ENCODE assay signal across 8 mouse cellular contexts in genomic region chr1:60179932-60180783, GRCm38 (mm10). TPM values are rescaled to one million over a fixed set of nuclear protein-coding genes. Genes with fewer than 3 reads are reported as not detected.
DNase-seq lines count a peak whose midpoint lies in the region; ATAC-seq and TF ChIP-seq lines count a peak whose summit lies in the region.

Nbeal1 (plus strand) TSS chr1:60180599.

- H3K36me3 ChIP-seq in MEL (ENCODE audit: control insufficient read depth in 1 of 2, insufficient read depth in 2 of 2, low read length in 2 of 2), result peaks cover 0 to 14% of the 10 kb centered on the region in 2 experiments; a peak in 2 of 4 replicates
- no peaks in the 10 kb centered on the region for H3K36me3 ChIP-seq in forebrain, postnatal 0 days (ENCODE audit: insufficient read depth)
- no peaks in the 10 kb centered on the region for H3K36me3 ChIP-seq in lung, embryonic 15.5 days

- no peaks in the 10 kb centered on the region for H3K27me3 ChIP-seq in MEL (ENCODE audit: control insufficient read depth in 1 of 2, insufficient read depth in 2 of 2, low read length in 2 of 2)
- no peaks in the 10 kb centered on the region for H3K27me3 ChIP-seq in cerebellum, adult 2 months (ENCODE audit: control insufficient read depth, insufficient read depth, low read length)
- no peaks in the 10 kb centered on the region for H3K27me3 ChIP-seq in forebrain, postnatal 0 days (ENCODE audit: insufficient read depth, low read length)
- H3K27me3 ChIP-seq in lung, embryonic 15.5 days, result no peaks in the 10 kb centered on the region

- peak within 1 kb of the TSS; percentile 66 for H3K27ac ChIP-seq in MEL (ENCODE audit: control insufficient read depth, low read depth, low read length)
- peak within 1 kb of the TSS; percentile 47 for H3K27ac ChIP-seq in cerebellum, adult 2 months (ENCODE audit: insufficient read depth, low read length)
- H3K27ac ChIP-seq in forebrain, postnatal 0 days (ENCODE audit: low read depth, low read length), result peak within 1 kb of the TSS; percentile 86
- peak within 1 kb of the TSS; percentile 98 for H3K27ac ChIP-seq in lung, embryonic 15.5 days

- peaks cover 8% of the 10 kb centered on the region for H3K79me2 ChIP-seq in MEL (ENCODE audit: control insufficient read depth, insufficient read depth, low read length, poor library complexity)

- no peaks in the 10 kb centered on the region for H3K9me3 ChIP-seq in MEL (replicated peaks; ENCODE audit: insufficient read depth, low read length)
- H3K9me3 ChIP-seq in forebrain, postnatal 0 days (ENCODE audit: low read length), result no peaks in the 10 kb centered on the region
- no peaks in the 10 kb centered on the region for H3K9me3 ChIP-seq in lung, embryonic 15.5 days

- ATAC-seq in forebrain, postnatal 0 days, result peak; percentile 98
- peak; percentile 99 for ATAC-seq in lung, embryonic 15.5 days (ENCODE audit: borderline replicate concordance, extremely low read depth, low FRiP score, low TSS enrichment)

- H3K4me2 ChIP-seq in forebrain, postnatal 0 days (ENCODE audit: low read depth), result peak within 1 kb of the TSS; percentile 53
- peak within 1 kb of the TSS; percentile 59 for H3K4me2 ChIP-seq in lung, embryonic 15.5 days

- under 1% methylated on average over 73 of the region's 74 CpGs for WGBS in cerebellum, adult 2 months
- 1% methylated on average over 59 of the region's 74 CpGs for WGBS in forebrain, postnatal 0 days
- under 1% methylated on average over 63 of the region's 74 CpGs for WGBS in lung, embryonic 15.5 days

- H3K9ac ChIP-seq in MEL (ENCODE audit: control insufficient read depth, low read depth, low read length, poor library complexity, severe bottlenecking), result peak within 1 kb of the TSS; percentile 94
- peak within 1 kb of the TSS; percentile 78 for H3K9ac ChIP-seq in forebrain, postnatal 0 days
- H3K9ac ChIP-seq in lung, embryonic 15.5 days, result peak within 1 kb of the TSS; percentile 84

- peak; percentile 97 for DNase-seq in MEL (ENCODE audit: low read depth, low spot score)
- peak; percentile 99 for DNase-seq in cerebellum, adult 2 months
- DNase-seq in forebrain, postnatal 0 days, result peak; percentile 97
- DNase-seq in heart, postnatal 4 days, result peak; percentile 100
- peak; percentile 97 for DNase-seq in layer of hippocampus, adult 8-10 months (ENCODE audit: low spot score in 2 of 2)
- peak; percentile 99 for DNase-seq in ovary, adult 18-20 months (ENCODE audit: low spot score)
- peak; percentile 93 for DNase-seq in thymus, postnatal 0 days (ENCODE audit: low spot score)

- no peak for TF ChIP-seq CTCF in MEL (IDR thresholded peaks at IDR 0.05 in 2 of 3, conservative IDR thresholded peaks at IDR 0.05 in 1 of 3; ENCODE audit: control insufficient read depth in 1 of 3, insufficient read depth in 1 of 3, low read depth in 2 of 3, low read length in 3 of 3, poor library complexity in 1 of 3, severe bottlenecking in 1 of 3)
- 0 out of 2 replicates have a peak, but pooled peaks have one; percentile 0 for TF ChIP-seq CTCF in cerebellum, adult 2 months (IDR thresholded peaks at IDR 0.05; ENCODE audit: borderline replicate concordance, insufficient read depth, low read depth, low read length)
- TF ChIP-seq CTCF in forebrain, postnatal 0 days (IDR thresholded peaks at IDR 0.05; ENCODE audit: low read depth), result peak; percentile 50

- H3K4me1 ChIP-seq in MEL (ENCODE audit: control insufficient read depth in 1 of 2, insufficient read depth in 2 of 2, low read length in 2 of 2), result peaks cover 0 to 5% of the 10 kb centered on the region in 2 experiments; a peak in 2 of 4 replicates
- no peaks in the 10 kb centered on the region; the same call in 1 of the 2 replicates for H3K4me1 ChIP-seq in cerebellum, adult 2 months (ENCODE audit: control insufficient read depth, insufficient read depth, low read length)
- no peaks in the 10 kb centered on the region; the same call in 1 of the 2 replicates for H3K4me1 ChIP-seq in forebrain, postnatal 0 days (ENCODE audit: insufficient read depth)
- H3K4me1 ChIP-seq in lung, embryonic 15.5 days, result peaks cover 9% of the 10 kb centered on the region

- peak; percentile 57 to 64 for TF ChIP-seq POLR2A in MEL (IDR thresholded peaks at IDR 0.05; ENCODE audit: control insufficient read depth in 1 of 2, insufficient read depth in 1 of 2, low read depth in 1 of 2, low read length in 2 of 2, poor library complexity in 1 of 2)
- peak; percentile 92 for TF ChIP-seq POLR2A in cerebellum, adult 2 months (IDR thresholded peaks at IDR 0.05; ENCODE audit: borderline replicate concordance, insufficient read depth, low read length)

- no peak for TF ChIP-seq EP300 in MEL (IDR thresholded peaks at IDR 0.05; ENCODE audit: low read depth in 1 of 2, low read length in 2 of 2)

- peak within 1 kb of the TSS; percentile 98 to 100 for H3K4me3 ChIP-seq in MEL (ENCODE audit: control insufficient read depth in 1 of 2, insufficient read depth in 1 of 2, low read depth in 2 of 2, low read length in 2 of 2)
- H3K4me3 ChIP-seq in cerebellum, adult 2 months (replicated peaks; ENCODE audit: insufficient read depth, low read depth, low read length), result peak within 1 kb of the TSS; percentile 100
- peak within 1 kb of the TSS; percentile 71 for H3K4me3 ChIP-seq in forebrain, postnatal 0 days (ENCODE audit: low read depth, low read length)
- H3K4me3 ChIP-seq in lung, embryonic 15.5 days, result peak within 1 kb of the TSS; percentile 87

- no peak for TF ChIP-seq RAD21 in MEL (IDR thresholded peaks at IDR 0.05; ENCODE audit: low read depth, low read length)

TF ChIP-seq in MEL, 35 proteins besides CTCF, POLR2A, EP300 and RAD21:
- peak; percentile 39; the same call in 1 of the 2 replicates for TF ChIP-seq TCF12 (IDR thresholded peaks at IDR 0.05; ENCODE audit: low read depth, low read length)
- peak; percentile 15; the same call in 1 of the 2 replicates for TF ChIP-seq MAZ (IDR thresholded peaks at IDR 0.05; ENCODE audit: low read depth, low read length)
- no peak for TF ChIP-seq GATA1 (IDR thresholded peaks at IDR 0.05; ENCODE audit: low read depth, low read length)
- TF ChIP-seq NRF1 (IDR thresholded peaks at IDR 0.05; ENCODE audit: insufficient read depth, low read depth, low read length, poor library complexity, severe bottlenecking), result peak; percentile 99
- no peak for TF ChIP-seq POLR2AphosphoS5 (IDR thresholded peaks at IDR 0.05; ENCODE audit: borderline replicate concordance, low read depth, low read length)
- TF ChIP-seq MXI1 (IDR thresholded peaks at IDR 0.05; ENCODE audit: low read depth, low read length), result peak; percentile 34; the same call in 1 of the 2 replicates
- TF ChIP-seq TBP (IDR thresholded peaks at IDR 0.05; ENCODE audit: low read depth, low read length), result peak; percentile 47; the same call in 1 of the 2 replicates
- 0 out of 2 replicates have a peak, but pooled peaks have one; percentile 8 for TF ChIP-seq MYC (IDR thresholded peaks at IDR 0.05; ENCODE audit: low read depth, low read length)
- peak; percentile 67 for TF ChIP-seq NELFE (IDR thresholded peaks at IDR 0.05; ENCODE audit: low read depth, low read length)
- peak; percentile 35; the same call in 1 of the 2 replicates for TF ChIP-seq POLR2AphosphoS2 (IDR thresholded peaks at IDR 0.05; ENCODE audit: low read length)
- no peak for TF ChIP-seq MAFK (IDR thresholded peaks at IDR 0.05; ENCODE audit: borderline replicate concordance, low read depth, low read length)
- peak; percentile 67 for TF ChIP-seq ETS1 (IDR thresholded peaks at IDR 0.05; ENCODE audit: low read depth, low read length)
- TF ChIP-seq SIN3A (IDR thresholded peaks at IDR 0.05; ENCODE audit: low read length), result peak; percentile 91
- TF ChIP-seq TAL1 (IDR thresholded peaks at IDR 0.05; ENCODE audit: low read length), result no peak
- TF ChIP-seq HCFC1 (IDR thresholded peaks at IDR 0.05; ENCODE audit: low read depth, low read length), result peak; percentile 72; the same call in 1 of the 2 replicates

RNA-seq across cellular contexts. Expression of gene Nbeal1, which starts in this region (rescaled TPM):
- 2.0 and 2.5 TPM in 2 replicates for total RNA-seq in MEL (2012; rRNA removed)
- polyA plus RNA-seq in MEL (2012; ENCODE audit: insufficient read depth in 1 of 2, insufficient read length in 2 of 2, low read depth in 1 of 2, low replicate concordance in 2 of 2, missing spikeins in 1 of 2), result 1 to 10 TPM in 1 of 2 experiments, not detected in 1; 1.5 TPM
- 8.7 and 9.7 TPM in 2 replicates for polyA plus RNA-seq in cerebellum, adult 2 months (2012; rRNA removed)
- total RNA-seq in forebrain, postnatal 0 days (2014; rRNA removed), result 27.0 and 30.0 TPM in 2 replicates
- polyA plus RNA-seq in forebrain, postnatal 0 days (2015; fragmentation: Nextera tagmentation; extraction: Ambion mirVana), result 2.5 and 4.0 TPM in 2 replicates
- 10 to 100 TPM; 39.4 to 43.8 TPM for total RNA-seq in heart, postnatal 4 days (2021)
- 10 to 100 TPM; 22.9 to 32.4 (median 24.3) TPM for total RNA-seq in layer of hippocampus, adult 8-10 months (2022)
- 7.8 and 9.6 TPM in 2 replicates for polyA plus RNA-seq in lung, embryonic 15.5 days (2015; fragmentation: Nextera tagmentation; extraction: Ambion mirVana)
- polyA plus RNA-seq in thymus, postnatal 0 days (2015; fragmentation: Nextera tagmentation; extraction: Ambion mirVana), result 4.4 and 5.7 TPM in 2 replicates

Comparison
In these comparisons a context has a peak if more than half of its experiments do, and no peak if none do; other contexts are left out.
1. Peak in every context shown above with its lines: DNase-seq, ATAC-seq, H3K4me3 ChIP-seq and H3K27ac ChIP-seq.
2. H3K27ac ChIP-seq: peak in every context shown above with its lines; median percentile 98 in lung, embryonic 15.5 days; 86 in forebrain, postnatal 0 days; 66 in MEL; 47 in cerebellum, adult 2 months.
3. CTCF ChIP-seq: peak in cerebellum, adult 2 months (single experiment) and forebrain, postnatal 0 days (single experiment); none in MEL (0 of 3).